9 mouse cellular contexts compared by ENCODE assay signal in genomic region chr10:78632311-78632710, GRCm38 (mm10). TPM values are rescaled to one million over a fixed set of nuclear protein-coding genes. Genes with fewer than 3 reads are reported as not detected.
DNase-seq lines count a peak whose midpoint lies in the region; ATAC-seq and TF ChIP-seq lines count a peak whose summit lies in the region.
"Had no signal": no experiment of that assay in that cellular context is flagged by ENCODE, and none has a peak within 500 bp of the region (broad histone marks: within the 10 kb centered on the region; RNA-seq: fewer than 3 reads in every experiment).

No protein-coding gene starts in this region.

- H3K4me1 ChIP-seq in kidney, adult 2 months (ENCODE audit: control insufficient read depth, insufficient read depth, low read length): no peaks in the 10 kb centered on the region
- H3K4me1 ChIP-seq in kidney, embryonic 15.5 days: no peaks in the 10 kb centered on the region
- H3K4me1 ChIP-seq in small intestine, adult 2 months (ENCODE audit: control insufficient read depth, insufficient read depth, insufficient read length, low read length): no peaks in the 10 kb centered on the region
- H3K4me1 ChIP-seq: lung, embryonic 15.5 days had no signal

- no peaks in the 10 kb centered on the region for H3K27me3 ChIP-seq in kidney, adult 2 months (replicated peaks; ENCODE audit: control insufficient read depth, insufficient read depth, low read length)
- no peaks in the 10 kb centered on the region for H3K27me3 ChIP-seq in kidney, embryonic 15.5 days
- no peaks in the 10 kb centered on the region for H3K27me3 ChIP-seq in small intestine, adult 2 months (ENCODE audit: control insufficient read depth, insufficient read depth, low read length)
- H3K27me3 ChIP-seq: lung, embryonic 15.5 days had no signal

- TF ChIP-seq POLR2A in kidney, adult 2 months (IDR thresholded peaks at IDR 0.05; ENCODE audit: low read depth, low read length): no peak
- no peak for TF ChIP-seq POLR2A in small intestine, adult 2 months (IDR thresholded peaks at IDR 0.05; ENCODE audit: low read depth, low read length)

- 9% methylated on average over 6 of the region's 6 CpGs for WGBS in kidney, adult 2 months
- WGBS in kidney, embryonic 15.5 days: 19% methylated on average over 6 of the region's 6 CpGs
- 4% methylated on average over 6 of the region's 6 CpGs for WGBS in small intestine, adult 2 months

- no peaks in the 10 kb centered on the region for H3K9me3 ChIP-seq in kidney, embryonic 15.5 days (replicated peaks)
- H3K9me3 ChIP-seq: lung, embryonic 15.5 days had no signal

- H3K9ac ChIP-seq in kidney, embryonic 15.5 days: no peak overlapping the region
- H3K9ac ChIP-seq: lung, embryonic 15.5 days had no signal

- ATAC-seq in kidney, embryonic 15.5 days (replicated peaks; ENCODE audit: low FRiP score): no peak
- peak; percentile 84 for ATAC-seq in megakaryocyte-erythroid progenitor cell, adult 5-6 weeks (replicated peaks; ENCODE audit: low FRiP score, low TSS enrichment, poor library complexity, severe bottlenecking)

- H3K4me2 ChIP-seq in kidney, embryonic 15.5 days: no peak overlapping the region
- H3K4me2 ChIP-seq: lung, embryonic 15.5 days had no signal

- H3K4me3 ChIP-seq in kidney, adult 2 months (ENCODE audit: insufficient read depth, low read depth, low read length): no peak overlapping the region
- no peak overlapping the region for H3K4me3 ChIP-seq in kidney, embryonic 15.5 days (replicated peaks)
- no peak overlapping the region for H3K4me3 ChIP-seq in small intestine, adult 2 months (ENCODE audit: low read depth, low read length)
- H3K4me3 ChIP-seq: lung, embryonic 15.5 days had no signal

- H3K36me3 ChIP-seq in kidney, adult 2 months (ENCODE audit: control insufficient read depth, insufficient read depth, low read length): no peaks in the 10 kb centered on the region
- H3K36me3 ChIP-seq in kidney, embryonic 15.5 days: no peaks in the 10 kb centered on the region
- no peaks in the 10 kb centered on the region for H3K36me3 ChIP-seq in small intestine, adult 2 months (ENCODE audit: control insufficient read depth, insufficient read depth, low read length)
- H3K36me3 ChIP-seq: lung, embryonic 15.5 days had no signal

- no peak overlapping the region for H3K27ac ChIP-seq in kidney, adult 2 months (ENCODE audit: insufficient read depth, low read depth, low read length)
- H3K27ac ChIP-seq in kidney, embryonic 15.5 days: no peak overlapping the region
- H3K27ac ChIP-seq in small intestine, adult 2 months (ENCODE audit: insufficient read depth, low read depth, low read length): no peak overlapping the region
- H3K27ac ChIP-seq: lung, embryonic 15.5 days had no signal

- DNase-seq in kidney, adult 2 months: peak; percentile 38
- peak; percentile 14 for DNase-seq in cerebellum, adult 8-10 months
- DNase-seq in forelimb bud, embryonic 11.5 days (ENCODE audit: low read depth, low spot score): peak; percentile 36
- peak; percentile 17 for DNase-seq in layer of hippocampus, adult 9-10 months (ENCODE audit: low spot score)
- DNase-seq in gastrocnemius, postnatal 10 days: no peak

- TF ChIP-seq CTCF in kidney, adult 2 months (conservative IDR thresholded peaks at IDR 0.05; ENCODE audit: insufficient read depth, insufficient read length, low read depth, low read length): peak; percentile 78
- peak; percentile 58; the same call in 1 of the 2 replicates for TF ChIP-seq CTCF in small intestine, adult 2 months (IDR thresholded peaks at IDR 0.05; ENCODE audit: extremely low read depth, insufficient read length, insufficient replicate concordance, low read depth, low read length)

RNA-seq across cellular contexts. Expression of gene Olfr1357, which starts 14.4 kb away (rescaled TPM):
- polyA plus RNA-seq in kidney, adult 2 months (2012; rRNA removed): not detected in 2 replicates
- polyA plus RNA-seq in kidney, embryonic 15.5 days (2015; fragmentation: Nextera tagmentation; extraction: Ambion mirVana): not detected in 2 replicates
- not detected in 2 replicates for total RNA-seq in megakaryocyte-erythroid progenitor cell, adult 5-6 weeks (2014; fragmentation: Nextera tagmentation)
- total RNA-seq in megakaryocyte-erythroid progenitor cell, adult 5-6 weeks (2017): not detected in 2 replicates
- polyA plus RNA-seq in small intestine, adult 2 months (2012; rRNA removed): not detected in 2 replicates
- total RNA-seq in gastrocnemius, postnatal 10 days (2021): not detected
- polyA plus RNA-seq: lung, embryonic 15.5 days had no signal

RNA-seq across cellular contexts. Expression of gene Syde1, which starts 40.5 kb away (rescaled TPM):
- 23.6 and 28.8 TPM in 2 replicates for polyA plus RNA-seq in kidney, adult 2 months (2012; rRNA removed)
- 16.7 and 18.7 TPM in 2 replicates for polyA plus RNA-seq in kidney, embryonic 15.5 days (2015; fragmentation: Nextera tagmentation; extraction: Ambion mirVana)
- total RNA-seq in megakaryocyte-erythroid progenitor cell, adult 5-6 weeks (2014; fragmentation: Nextera tagmentation): 0.32 TPM in 1 of 2 replicates, not detected in the other
- total RNA-seq in megakaryocyte-erythroid progenitor cell, adult 5-6 weeks (2017): not detected in 2 replicates
- polyA plus RNA-seq in small intestine, adult 2 months (2012; rRNA removed): 4.8 and 8.6 TPM in 2 replicates
- 10 to 100 TPM; 10.3 to 12.8 TPM for total RNA-seq in gastrocnemius, postnatal 10 days (2021)

RNA-seq across cellular contexts. Expression of gene Ilvbl, which starts 58.2 kb away (rescaled TPM):
- polyA plus RNA-seq in kidney, adult 2 months (2012; rRNA removed): 53.5 and 60.6 TPM in 2 replicates
- 45.3 and 50.3 TPM in 2 replicates for polyA plus RNA-seq in kidney, embryonic 15.5 days (2015; fragmentation: Nextera tagmentation; extraction: Ambion mirVana)
- total RNA-seq in megakaryocyte-erythroid progenitor cell, adult 5-6 weeks (2014; fragmentation: Nextera tagmentation): 64.4 and 85.5 TPM in 2 replicates
- 10.2 and 38.3 TPM in 2 replicates for total RNA-seq in megakaryocyte-erythroid progenitor cell, adult 5-6 weeks (2017)
- polyA plus RNA-seq in small intestine, adult 2 months (2012; rRNA removed): 62.2 and 168 TPM in 2 replicates
- 10 to 100 TPM; 18.0 to 19.2 TPM for total RNA-seq in gastrocnemius, postnatal 10 days (2021)
